Mouse (Mus musculus) liver, embryonic 15.5 days (tissue): Measurements from ENCODE around the gene Pnkd. TPM values are rescaled to one million over a fixed set of nuclear protein-coding genes. Genes with fewer than 3 reads are reported as not detected.
A peak's percentile ranks its signal among the peaks of the same experiment; 100 is the strongest.
"Not testable (repeated sequence)": the region's sequence is repeated elsewhere in the genome, so short reads cannot be mapped to it uniquely, and the experiment has no call there.

Experiments
- ATAC-seq: fragments of 200-750 bp; cut with Nextera tagmentation; 2 replicates; pipeline ENCODE4 v1.8.0; 2017; ENCODE audit warnings: moderate number of reproducible peaks, mild to moderate bottlenecking, moderate library complexity; ENCODE audit not compliant: insufficient read depth
- H3K27ac ChIP-seq: fragments of 300-500 bp; sonication (generic); replicated peaks from 2 replicates; pipeline ENCODE4 v1.5.1; 2015; ENCODE audit warnings: mild to moderate bottlenecking, inconsistent platforms
- H3K27me3 ChIP-seq: fragments of 300-500 bp; sonication (generic); 2 replicates; pipeline ENCODE4 v1.6.1; 2015; ENCODE audit warnings: mild to moderate bottlenecking, inconsistent platforms
- H3K36me3 ChIP-seq: fragments of 300-500 bp; sonication (generic); replicated peaks from 2 replicates; pipeline ENCODE4 v1.6.1; 2015; ENCODE audit warnings: moderate library complexity, mild to moderate bottlenecking, inconsistent platforms
- H3K4me1 ChIP-seq: fragments of 300-500 bp; sonication (generic); replicated peaks from 2 replicates; pipeline ENCODE4 v1.6.1; 2015; ENCODE audit warnings: inconsistent platforms
- H3K4me2 ChIP-seq: fragments of 300-500 bp; sonication (generic); 2 replicates; pipeline ENCODE4 v1.6.1; 2015; ENCODE audit warnings: moderate library complexity, mild to moderate bottlenecking, inconsistent platforms
- H3K4me3 ChIP-seq: fragments of 300-500 bp; sonication (generic); replicated peaks from 2 replicates; pipeline ENCODE4 v1.5.1; 2015; ENCODE audit warnings: mild to moderate bottlenecking, inconsistent platforms
- H3K9ac ChIP-seq: fragments of 300-500 bp; sonication (generic); 2 replicates; pipeline ENCODE4 v1.6.1; 2015; ENCODE audit warnings: moderate library complexity, mild to moderate bottlenecking, inconsistent platforms
- H3K9me3 ChIP-seq: fragments of 300-500 bp; sonication (generic); replicated peaks from 2 replicates; pipeline ENCODE4 v1.6.1; 2016; ENCODE audit warnings: inconsistent platforms
- WGBS: fragments of 180-500 bp; shearing (Covaris S2); methylation state at CpG from one replicate; pipeline ENCODE4 v1.1.7; 2015; ENCODE audit warnings: mixed read lengths; ENCODE audit not compliant: insufficient replicate concordance; 5-methylcytosine and 5-hydroxymethylcytosine counted together
- polyA plus RNA-seq: library from polyadenylated mRNA; unstranded; fragments of >200 nt; fragmentation: Nextera tagmentation; extraction: Ambion mirVana; gene quantifications from 2 replicates; pipeline ENCODE4 v1.2.1, GENCODE M21; 2015

The Pnkd gene
- polyA plus RNA-seq, 1 experiment from 2014 or later: 32.0 TPM

- no peaks in the 10 kb centered on the region for H3K36me3 ChIP-seq
- H3K4me1 ChIP-seq: peaks cover 42% of the 10 kb centered on the region
- H3K4me3 ChIP-seq: no peak overlapping the region
- H3K9ac ChIP-seq: no peak overlapping the region
- H3K27me3 ChIP-seq: no peaks in the 10 kb centered on the region
- no peak overlapping the region for H3K27ac ChIP-seq
- H3K4me2 ChIP-seq: no peak overlapping the region
- H3K9me3 ChIP-seq: no peaks in the 10 kb centered on the region
- no peak for ATAC-seq
- WGBS: 27% methylated on average over 3 of the region's 3 CpGs
Measured at GRCm38 (mm10) chr1:74309767-74310166, 25.0 kb downstream of the Pnkd start.

DNA sequence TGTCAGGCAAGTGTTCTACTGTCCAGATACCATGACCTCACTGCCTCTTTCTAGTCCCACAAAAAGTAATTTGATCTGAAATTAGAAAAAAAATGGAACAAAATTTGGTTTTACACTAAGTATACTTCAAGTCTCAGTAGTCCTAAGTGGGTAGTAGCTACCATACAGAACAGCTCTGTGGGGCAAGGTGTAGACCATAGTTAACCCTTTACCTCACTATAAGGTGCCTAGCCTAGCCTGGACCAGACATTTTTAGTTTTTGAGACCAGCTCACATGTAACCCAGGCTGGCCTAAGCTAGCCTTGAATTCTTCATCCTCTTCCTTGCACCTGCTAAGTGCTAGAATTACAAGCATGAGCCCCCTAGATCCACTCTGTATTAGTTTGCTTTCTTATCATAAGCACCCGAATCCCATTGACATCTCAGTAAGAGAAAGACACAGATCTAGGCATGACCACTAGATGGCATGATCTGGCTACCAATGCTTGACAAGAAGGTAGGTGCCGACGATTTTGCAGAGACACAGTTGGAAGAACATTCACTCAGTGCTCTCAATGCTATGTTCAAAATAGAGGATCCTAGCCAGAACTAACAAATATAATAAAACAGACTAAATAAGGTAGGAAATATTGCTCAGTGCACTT, 28.4 kb downstream of the Pnkd start:
- no peak for ATAC-seq
- under 1% methylated on average over 3 of the region's 3 CpGs for WGBS
- Histone ChIP-seq H3K9me3 (no peaks in the 10 kb centered on the region), H3K4me1 (peaks cover 17% of the 10 kb centered on the region), H3K4me3 (no peak overlapping the region), H3K9ac (no peak overlapping the region), H3K27me3 (no peaks in the 10 kb centered on the region), H3K4me2 (no peak overlapping the region), H3K36me3 (no peaks in the 10 kb centered on the region), H3K27ac (no peak overlapping the region)

- ATAC-seq: no peak
- Histone ChIP-seq H3K36me3 (no peaks in the 10 kb centered on the region), H3K27me3 (no peaks in the 10 kb centered on the region), H3K27ac (no peak overlapping the region), H3K9ac (no peak overlapping the region), H3K4me3 (no peak overlapping the region), H3K9me3 (no peaks in the 10 kb centered on the region), H3K4me2 (no peak overlapping the region), H3K4me1 (peaks cover 5% of the 10 kb centered on the region)
- WGBS: 56% methylated on average over 3 of the region's 3 CpGs
Measured at GRCm38 (mm10) chr1:74314796-74315195, 30.1 kb downstream of the Pnkd start.

DNA sequence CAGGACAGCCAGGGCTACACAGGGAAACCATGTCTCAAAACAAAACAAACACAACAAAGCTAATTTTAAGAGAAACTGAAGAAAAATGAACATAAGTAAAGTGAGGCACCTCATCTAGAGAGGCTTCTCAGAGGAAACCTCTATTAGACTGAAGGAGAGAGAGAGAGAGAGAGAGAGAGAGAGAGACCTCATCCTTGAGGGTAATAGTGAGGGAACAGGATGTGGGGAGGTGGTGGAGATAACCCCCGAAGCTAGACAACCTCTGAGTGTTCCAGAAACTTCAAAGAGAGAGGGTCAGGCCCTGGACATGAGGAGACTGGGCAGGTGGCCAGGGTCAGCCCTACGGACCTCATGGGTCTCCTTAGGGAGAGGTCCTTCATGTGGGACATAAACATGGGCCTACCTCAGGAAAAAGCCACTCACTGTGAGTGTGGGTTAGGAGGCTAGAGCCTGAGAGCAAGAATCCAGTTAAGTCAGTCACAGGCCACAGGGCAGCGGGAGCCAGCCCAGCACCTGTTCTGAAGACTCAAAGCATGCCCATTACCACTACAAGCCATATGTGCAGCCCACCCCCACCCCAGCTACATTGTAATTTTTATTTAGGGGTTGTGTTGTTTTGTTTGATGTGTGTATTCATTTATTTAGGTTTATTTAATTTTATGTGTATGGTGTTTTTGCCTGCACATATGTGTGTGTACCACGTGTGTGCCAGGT, 31.5 kb downstream of the Pnkd start:
- Histone ChIP-seq H3K27ac (no peak overlapping the region), H3K4me2 (no peak overlapping the region), H3K4me1 (peaks cover 2% of the 10 kb centered on the region; the same call in 1 of the 2 replicates), H3K9me3 (no peaks in the 10 kb centered on the region), H3K4me3 (no peak overlapping the region), H3K9ac (no peak overlapping the region), H3K27me3 (no peaks in the 10 kb centered on the region), H3K36me3 (no peaks in the 10 kb centered on the region)
- 48% methylated on average over 4 of the region's 4 CpGs for WGBS
- no peak for ATAC-seq

- H3K9me3 ChIP-seq: no peaks in the 10 kb centered on the region
- 74% methylated on average over 3 of the region's 3 CpGs for WGBS
- H3K36me3 ChIP-seq: no peaks in the 10 kb centered on the region
- ATAC-seq: no peak
- H3K4me1 ChIP-seq: peaks cover under 1% of the 10 kb centered on the region; the same call in 1 of the 2 replicates
- H3K4me2 ChIP-seq: no peak overlapping the region
- H3K9ac ChIP-seq: no peak overlapping the region
- H3K4me3 ChIP-seq: no peak overlapping the region
- H3K27me3 ChIP-seq: no peaks in the 10 kb centered on the region
- no peak overlapping the region for H3K27ac ChIP-seq
Measured at GRCm38 (mm10) chr1:74318711-74319110, 34.0 kb downstream of the Pnkd start.

DNA sequence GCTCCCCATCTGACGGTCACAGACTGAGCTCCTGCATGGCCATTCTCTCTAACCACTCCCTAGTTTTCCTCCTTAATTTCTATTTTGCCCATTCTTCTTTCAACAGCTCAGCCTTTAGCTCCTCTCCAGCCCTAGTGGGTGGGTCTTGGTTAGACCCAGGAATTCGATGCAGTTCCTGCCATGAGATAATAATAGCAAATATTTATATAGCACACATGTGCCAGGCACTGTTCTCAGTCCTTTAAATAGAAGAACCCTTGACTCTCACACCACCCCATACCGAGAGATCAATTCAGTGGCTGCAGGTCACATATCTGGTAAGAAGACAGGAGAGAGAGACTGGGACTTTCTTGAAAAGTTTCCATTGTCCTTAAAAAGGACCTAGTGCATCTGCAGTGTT, 36.7 kb downstream of the Pnkd start:
- no peak for ATAC-seq
- H3K9me3 ChIP-seq: no peaks in the 10 kb centered on the region
- H3K27me3 ChIP-seq: no peaks in the 10 kb centered on the region
- WGBS: 55% methylated on average over 3 of the region's 3 CpGs
- H3K4me1 ChIP-seq: no peaks in the 10 kb centered on the region
- no peaks in the 10 kb centered on the region for H3K36me3 ChIP-seq
- H3K27ac ChIP-seq: no peak overlapping the region
- H3K4me2 ChIP-seq: no peak overlapping the region
- H3K9ac ChIP-seq: no peak overlapping the region
- H3K4me3 ChIP-seq: no peak overlapping the region

DNA sequence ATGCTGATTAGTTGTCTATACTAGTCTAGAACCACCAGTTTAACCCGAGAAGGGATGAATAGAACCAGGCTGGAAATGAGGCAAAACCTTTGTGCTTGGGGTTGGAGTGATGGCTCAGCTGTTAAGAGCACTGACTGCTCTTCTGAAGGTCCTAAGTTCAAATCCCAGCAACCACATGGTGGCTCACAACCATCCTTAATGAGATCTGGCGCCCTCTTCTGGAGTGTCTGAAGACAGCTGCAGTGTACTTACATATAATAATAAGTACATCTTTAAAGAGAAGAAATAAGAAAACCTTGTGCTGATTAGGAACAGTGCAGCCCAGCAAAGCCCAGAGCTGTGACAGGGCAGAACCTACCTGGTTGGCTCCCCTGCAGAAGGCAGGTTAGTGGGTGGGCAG, 42.2 kb downstream of the Pnkd start:
- H3K4me2 ChIP-seq, ATAC-seq, H3K27ac ChIP-seq, H3K36me3 ChIP-seq, H3K27me3 ChIP-seq, H3K9ac ChIP-seq, H3K4me3 ChIP-seq, H3K9me3 ChIP-seq: not testable (repeated sequence)
- H3K4me1 ChIP-seq: peaks cover 20% of the 10 kb centered on the region
- 53% methylated on average over 2 of the region's 2 CpGs for WGBS

DNA sequence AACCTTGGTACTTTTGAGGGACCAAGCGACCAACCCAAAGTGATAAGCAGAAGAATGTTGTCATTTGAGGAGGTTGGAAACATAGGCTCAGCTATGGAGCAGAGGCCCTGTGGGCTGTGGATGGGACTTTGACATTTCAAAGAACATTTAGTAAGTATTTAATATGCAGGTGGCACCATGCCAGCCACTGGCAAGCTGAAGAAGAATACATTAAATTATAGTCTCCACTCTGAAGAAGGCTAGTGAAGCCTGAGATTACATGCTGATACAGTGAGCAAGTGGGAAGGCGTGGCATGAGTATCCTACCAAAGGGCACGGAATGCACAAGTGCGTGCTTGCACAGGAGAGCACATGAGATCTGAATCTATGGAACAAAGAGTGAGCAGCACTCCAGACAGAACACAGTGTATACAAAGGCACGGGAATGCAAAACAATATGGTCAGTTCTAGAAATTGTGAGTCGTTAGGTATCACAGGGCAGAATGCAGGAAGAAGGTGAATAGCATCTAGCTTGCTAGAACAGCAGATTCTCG, 45.2 kb downstream of the Pnkd start:
- 68% methylated on average over 7 of the region's 7 CpGs for WGBS
- H3K27ac ChIP-seq: no peak overlapping the region

DNA sequence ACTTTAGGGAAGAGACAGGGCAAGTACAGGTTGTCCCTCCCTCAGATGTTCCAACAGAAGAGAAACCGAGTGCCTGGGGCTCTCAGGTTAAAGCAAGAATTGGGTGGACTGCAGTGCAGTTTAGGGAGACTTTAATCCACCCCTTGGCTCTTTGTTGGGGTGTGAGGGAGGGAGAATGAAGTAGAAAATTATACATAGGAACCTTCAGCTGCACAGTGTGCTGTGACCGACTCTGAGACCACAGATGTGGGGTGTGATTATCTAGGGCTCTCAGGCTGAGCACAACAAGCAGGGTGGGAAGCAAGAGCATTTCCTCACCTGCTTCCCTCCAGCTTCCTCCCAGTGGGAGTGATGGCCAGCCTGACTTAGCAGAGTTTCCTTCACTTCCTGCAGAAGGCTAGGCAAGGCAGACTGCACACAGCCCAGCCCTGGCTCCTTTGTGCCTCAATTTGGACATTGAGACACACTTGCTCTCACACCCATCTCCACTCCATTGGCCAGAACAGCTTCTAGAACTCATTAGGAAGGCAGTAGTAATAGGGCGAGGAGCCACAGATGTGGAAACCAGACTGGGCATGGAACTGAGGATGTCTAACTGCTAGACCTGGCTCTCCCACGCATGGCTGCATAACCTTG, 46.4 kb downstream of the Pnkd start:
- H3K27ac ChIP-seq: 0 out of 2 replicates have a peak overlapping the region, but pooled peaks have one; percentile 35
- no peaks in the 10 kb centered on the region for H3K36me3 ChIP-seq
- WGBS: 13% methylated on average over 4 of the region's 4 CpGs
- no peak overlapping the region for H3K9ac ChIP-seq
- ATAC-seq: no peak
- H3K4me2 ChIP-seq: peak overlapping the region; percentile 95; the same call in 1 of the 2 replicates
- no peak overlapping the region for H3K4me3 ChIP-seq
- no peaks in the 10 kb centered on the region for H3K9me3 ChIP-seq
- H3K27me3 ChIP-seq: peaks cover 14% of the 10 kb centered on the region
- peaks cover 36% of the 10 kb centered on the region for H3K4me1 ChIP-seq

More for the DNA sequence above, 45.2 kb downstream of the Pnkd start:
- Histone ChIP-seq H3K9me3 (no peaks in the 10 kb centered on the region), H3K9ac (no peak overlapping the region), H3K4me1 (peaks cover 36% of the 10 kb centered on the region), H3K36me3 (no peaks in the 10 kb centered on the region), H3K4me2 (no peak overlapping the region), H3K27me3 (peaks cover 14% of the 10 kb centered on the region), H3K4me3 (no peak overlapping the region)
- ATAC-seq: no peak

DNA sequence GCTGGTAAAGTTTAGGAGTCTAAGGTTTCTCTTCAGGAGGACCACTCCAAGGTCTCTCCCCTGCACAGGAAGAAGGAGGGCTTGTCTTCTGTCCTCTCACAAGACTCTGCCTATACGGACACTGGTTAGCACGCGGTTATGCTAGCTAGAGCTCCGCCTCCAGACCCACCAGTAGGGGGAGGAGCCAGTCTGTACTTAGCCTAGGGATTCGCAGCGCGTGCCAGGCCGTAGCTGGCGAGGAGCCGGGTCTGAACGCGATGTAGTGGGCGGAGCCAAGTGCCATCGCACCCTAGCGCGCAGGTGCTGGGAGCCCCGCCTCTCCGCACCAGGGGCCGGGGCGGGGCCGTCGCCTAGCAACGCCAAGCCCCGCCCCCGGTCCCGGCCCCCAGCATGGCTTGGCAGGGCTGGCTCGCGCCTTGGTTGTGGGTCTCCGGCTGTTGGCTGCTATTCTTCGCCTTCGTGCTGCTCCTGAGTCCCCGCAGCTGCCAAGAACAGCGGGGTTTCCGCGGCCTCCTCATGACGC, 47.6 kb downstream of the Pnkd start:
- Histone ChIP-seq H3K27ac (peak overlapping the region; percentile 35; the same call in 1 of the 2 replicates), H3K9me3 (no peaks in the 10 kb centered on the region), H3K4me2 (peak overlapping the region; percentile 95), H3K9ac (peak overlapping the region; percentile 49; the same call in 1 of the 2 replicates), H3K4me3 (peak overlapping the region; percentile 58), H3K27me3 (peaks cover 14% of the 10 kb centered on the region), H3K36me3 (no peaks in the 10 kb centered on the region), H3K4me1 (peaks cover 36% of the 10 kb centered on the region)
- ATAC-seq: peak; percentile 90
- whole genome bisulfite sequencing: under 1% methylated on average over 36 of the region's 36 CpGs

- H3K4me3 ChIP-seq: peak overlapping the region; percentile 58
- peaks cover 36% of the 10 kb centered on the region for H3K4me1 ChIP-seq
- 10% methylated on average over 9 of the region's 9 CpGs for WGBS
- no peaks in the 10 kb centered on the region for H3K36me3 ChIP-seq
- H3K9ac ChIP-seq: peak overlapping the region; percentile 49; the same call in 1 of the 2 replicates
- no peak overlapping the region for H3K27ac ChIP-seq
- peak overlapping the region; percentile 95 for H3K4me2 ChIP-seq
- H3K9me3 ChIP-seq: no peaks in the 10 kb centered on the region
- peaks cover 14% of the 10 kb centered on the region for H3K27me3 ChIP-seq
- no peak for ATAC-seq
Measured at GRCm38 (mm10) chr1:74332930-74333329, 48.2 kb downstream of the Pnkd start.
